Mouse (Mus musculus) erythroblast, adult 5-6 weeks (primary cell): Measurements from ENCODE around the gene Mpp6. TPM values are rescaled to one million over a fixed set of nuclear protein-coding genes. Genes with fewer than 3 reads are reported as not detected.

Source experiments
- ATAC-seq: replicated peaks from 2 replicates; pipeline ENCODE4 v1.8.0; 2016; ENCODE audit warnings: moderate number of reproducible peaks, mild to moderate bottlenecking, moderate TSS enrichment, inconsistent platforms; ENCODE audit not compliant: poor library complexity, low FRiP score, severe bottlenecking
- total RNA-seq, 2 experiments: library from RNA; stranded (forward) in 1 of 2; stranded (reverse) in 1 of 2; fragments of 150-400 nt in 1 of 2; fragments of 200-764, 138-1000 nt in 1 of 2; gene quantifications; 2 replicates each; pipeline versions ENCODE4 v1.2.3 to v1.2.4; 2015 to 2017; ENCODE audit warnings: low replicate concordance in 2 of 2

Mpp6 gene
- total RNA-seq, 2 experiments from 2014 or later, result 25.4 to 41.7 TPM

GRCm38 (mm10) chr6:50139526-50139925 is 29.5 kb downstream of the Mpp6 start:
- no peak for ATAC-seq

- no peak for ATAC-seq
These were observed 36.1 kb downstream of the Mpp6 start for GRCm38 (mm10) chr6:50146158-50146557.

GRCm38 (mm10) chr6:50149378-50149777 is 39.3 kb downstream of the Mpp6 start:
- ATAC-seq, result no peak

- no peak for ATAC-seq
These were observed 49.8 kb downstream of the Mpp6 start for GRCm38 (mm10) chr6:50159842-50160241.

GRCm38 (mm10) chr6:50163013-50163412 is 53.0 kb downstream of the Mpp6 start:
- ATAC-seq, result no peak

- ATAC-seq, result no peak
These were observed 58.8 kb downstream of the Mpp6 start for GRCm38 (mm10) chr6:50168821-50169220.

- ATAC-seq, result no peak
These were observed 59.7 kb downstream of the Mpp6 start for GRCm38 (mm10) chr6:50169771-50170170.

- ATAC-seq, result no peak
These were observed 65.7 kb downstream of the Mpp6 start for GRCm38 (mm10) chr6:50175736-50176135.

- ATAC-seq, result no peak
These were observed 70.1 kb downstream of the Mpp6 start for GRCm38 (mm10) chr6:50180189-50180588.

GRCm38 (mm10) chr6:50187955-50188354 is 77.9 kb downstream of the Mpp6 start:
- no peak for ATAC-seq

GRCm38 (mm10) chr6:50189376-50189775 is 79.3 kb downstream of the Mpp6 start:
- no peak for ATAC-seq

- ATAC-seq, result no peak
These were observed 81.6 kb downstream of the Mpp6 start for GRCm38 (mm10) chr6:50191605-50192004.

GRCm38 (mm10) chr6:50192169-50192568 is 82.1 kb downstream of the Mpp6 start:
- no peak for ATAC-seq

- ATAC-seq, result no peak
These were observed 82.8 kb downstream of the Mpp6 start for GRCm38 (mm10) chr6:50192822-50193221.

- ATAC-seq, result no peak
These were observed 83.8 kb downstream of the Mpp6 start for GRCm38 (mm10) chr6:50193851-50194250.

GRCm38 (mm10) chr6:50204356-50204755 is 94.3 kb downstream of the Mpp6 start:
- no peak for ATAC-seq

- no peak for ATAC-seq
These were observed 95.1 kb downstream of the Mpp6 start for GRCm38 (mm10) chr6:50205093-50205492.

- no peak for ATAC-seq
These were observed 104.8 kb downstream of the Mpp6 start for GRCm38 (mm10) chr6:50214711-50215372.

- ATAC-seq, result no peak
These were observed 105.3 kb downstream of the Mpp6 start for GRCm38 (mm10) chr6:50215373-50215745.

- ATAC-seq, result no peak
These were observed 105.9 kb downstream of the Mpp6 start for GRCm38 (mm10) chr6:50215986-50216385.

- ATAC-seq, result no peak
These were observed 108.6 kb downstream of the Mpp6 start for GRCm38 (mm10) chr6:50218628-50219027.

GRCm38 (mm10) chr6:50219066-50219465 is 109.0 kb downstream of the Mpp6 start:
- ATAC-seq, result no peak
